15 mouse cellular contexts compared by ENCODE assay signal in the genomic region with DNA sequence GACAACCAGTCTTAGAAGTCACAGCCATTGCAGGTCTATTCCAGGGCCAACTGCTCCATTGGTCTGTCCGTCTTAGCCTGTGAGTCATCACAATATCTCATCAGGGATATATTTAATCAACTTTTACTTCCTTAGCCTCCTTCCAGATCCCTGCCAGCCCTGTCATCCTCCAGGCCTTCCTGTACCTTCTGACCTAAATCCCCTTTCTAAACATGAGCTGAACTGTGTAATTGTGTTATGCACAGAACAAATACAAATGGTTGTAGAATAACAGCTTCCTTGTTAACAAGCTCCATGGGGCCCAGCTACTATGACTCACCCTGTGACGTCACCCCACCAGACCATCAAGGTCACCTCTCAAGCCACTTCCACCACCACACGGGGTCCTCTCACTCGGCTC.
DNase-seq lines count a peak whose midpoint lies in the region; ATAC-seq and TF ChIP-seq lines count a peak whose summit lies in the region.
"Had no signal": no experiment of that assay in that cellular context is flagged by ENCODE, and none has a peak within 500 bp of the region (broad histone marks: within the 10 kb centered on the region; RNA-seq: fewer than 3 reads in every experiment).

No protein-coding gene starts in this region.

- WGBS in heart, embryonic 14.5 days, result 33% methylated on average over 4 of the region's 4 CpGs
- WGBS in intestine, postnatal 0 days, result 37% methylated on average over 4 of the region's 4 CpGs

- H3K4me2 ChIP-seq in heart, embryonic 14.5 days (ENCODE audit: low read length), result no peak overlapping the region
- H3K4me2 ChIP-seq in CH12.LX (ENCODE audit: insufficient read depth, low read depth, poor library complexity, severe bottlenecking), result no peak overlapping the region
- no peak overlapping the region for H3K4me2 ChIP-seq in intestine, postnatal 0 days (replicated peaks; ENCODE audit: low read depth)
- H3K4me2 ChIP-seq: embryonic facial prominence, embryonic 15.5 days; heart, embryonic 13.5 days; liver, embryonic 15.5 days; neural tube, embryonic 13.5 days had no signal

- TF ChIP-seq POLR2A in CH12.LX (IDR thresholded peaks at IDR 0.05; ENCODE audit: low read depth, low read length), result no peak

- DNase-seq in heart, postnatal 10 days, result no peak
- DNase-seq in 3T3-L1 (ENCODE audit: low read depth, low spot score) (peak; percentile 61), CH12.LX (ENCODE audit: extremely low read depth) (peak; percentile 20)
- DNase-seq in thymus, adult 18-20 months, result no peak
- no peak for DNase-seq in B cell, adult 2 months
- DNase-seq: cerebellum, adult 2 months; kidney, postnatal 10 days had no signal

- no peaks in the 10 kb centered on the region for H3K27me3 ChIP-seq in heart, embryonic 14.5 days (ENCODE audit: control insufficient read depth, insufficient read depth, low read length)
- no peaks in the 10 kb centered on the region for H3K27me3 ChIP-seq in CH12.LX (replicated peaks)
- no peaks in the 10 kb centered on the region for H3K27me3 ChIP-seq in intestine, postnatal 0 days (replicated peaks; ENCODE audit: control insufficient read depth, insufficient read depth, low read length)
- H3K27me3 ChIP-seq: embryonic facial prominence, embryonic 15.5 days; heart, embryonic 13.5 days; liver, embryonic 15.5 days; neural tube, embryonic 13.5 days had no signal

- H3K27ac ChIP-seq in heart, embryonic 14.5 days (replicated peaks in 1 of 2; ENCODE audit: control insufficient read depth in 1 of 2, insufficient read depth in 1 of 2, low read depth in 2 of 2, low read length in 2 of 2), result no peak overlapping the region
- no peak overlapping the region for H3K27ac ChIP-seq in CH12.LX (ENCODE audit: insufficient read depth, low read depth)
- no peak overlapping the region for H3K27ac ChIP-seq in intestine, postnatal 0 days (ENCODE audit: low read depth, low read length)
- H3K27ac ChIP-seq: embryonic facial prominence, embryonic 15.5 days; heart, embryonic 13.5 days; liver, embryonic 15.5 days; neural tube, embryonic 13.5 days had no signal

- intact Hi-C loops in heart, postnatal 10 days (cut with DNase I), result no loop called here

- H3K9ac ChIP-seq in heart, embryonic 14.5 days (ENCODE audit: low read length), result no peak overlapping the region
- no peak overlapping the region for H3K9ac ChIP-seq in CH12.LX (ENCODE audit: insufficient read depth, low read depth)
- no peak overlapping the region for H3K9ac ChIP-seq in intestine, postnatal 0 days (ENCODE audit: low read depth, low read length)
- H3K9ac ChIP-seq: embryonic facial prominence, embryonic 15.5 days; heart, embryonic 13.5 days; liver, embryonic 15.5 days; neural tube, embryonic 13.5 days had no signal

- TF ChIP-seq EP300 in CH12.LX (IDR thresholded peaks at IDR 0.05; ENCODE audit: low read length), result peak; percentile 22; the same call in 1 of the 2 replicates

- peaks cover 3 to 6% of the 10 kb centered on the region in 2 experiments; a peak in 3 of 4 replicates for H3K4me1 ChIP-seq in heart, embryonic 14.5 days (ENCODE audit: control insufficient read depth in 2 of 2, insufficient read depth in 2 of 2, low read length in 2 of 2)
- peaks cover 6 to 16% of the 10 kb centered on the region in 2 experiments; a peak in 3 of 4 replicates for H3K4me1 ChIP-seq in CH12.LX (ENCODE audit: control insufficient read depth in 1 of 2, insufficient read depth in 2 of 2)
- H3K4me1 ChIP-seq in intestine, postnatal 0 days (replicated peaks; ENCODE audit: control insufficient read depth, insufficient read depth, low read length), result no peaks in the 10 kb centered on the region
- H3K4me1 ChIP-seq: embryonic facial prominence, embryonic 15.5 days; liver, embryonic 15.5 days; neural tube, embryonic 13.5 days had no signal

- ATAC-seq in heart, embryonic 14.5 days (ENCODE audit: insufficient number of reproducible peaks, insufficient read depth, low FRiP score, low read depth), result peak; percentile 43; the same call in 1 of the 2 replicates
- peak; percentile 83 for ATAC-seq in intestine, postnatal 0 days
- ATAC-seq: forebrain, embryonic 14.5 days; midbrain, embryonic 16.5 days had no signal

- no peak overlapping the region for H3K4me3 ChIP-seq in heart, embryonic 14.5 days (ENCODE audit: control insufficient read depth in 1 of 2, insufficient read depth in 1 of 2, low read depth in 1 of 2, low read length in 2 of 2)
- no peak overlapping the region for H3K4me3 ChIP-seq in CH12.LX (replicated peaks in 1 of 3; ENCODE audit: low read depth in 2 of 3, low read length in 2 of 3, poor library complexity in 1 of 3)
- no peak overlapping the region for H3K4me3 ChIP-seq in intestine, postnatal 0 days (ENCODE audit: low read depth, low read length)
- H3K4me3 ChIP-seq: embryonic facial prominence, embryonic 15.5 days; heart, embryonic 13.5 days; liver, embryonic 15.5 days; neural tube, embryonic 13.5 days had no signal

- dilution Hi-C loops in CH12.LX (cut with MboI; ENCODE audit: extremely low pct_ligation_motif_present, extremely low pct_unique_long_range_greater_than_20kb, low sequenced_read_pairs), result no loop called here

- TF ChIP-seq RAD21 in CH12.LX (IDR thresholded peaks at IDR 0.05; ENCODE audit: low read depth, low read length), result no peak

- H3K36me3 ChIP-seq in heart, embryonic 14.5 days (ENCODE audit: control insufficient read depth, insufficient read depth, low read length), result no peaks in the 10 kb centered on the region
- no peaks in the 10 kb centered on the region for H3K36me3 ChIP-seq in CH12.LX (replicated peaks in 1 of 2; ENCODE audit: control insufficient read depth in 1 of 2, insufficient read depth in 1 of 2, low read length in 1 of 2)
- no peaks in the 10 kb centered on the region for H3K36me3 ChIP-seq in intestine, postnatal 0 days (ENCODE audit: control insufficient read depth, insufficient read depth)
- H3K36me3 ChIP-seq: embryonic facial prominence, embryonic 15.5 days; heart, embryonic 13.5 days; liver, embryonic 15.5 days; neural tube, embryonic 13.5 days had no signal

- in situ Hi-C loops in CH12.LX (cut with MboI; ENCODE audit: low pct_ligation_motif_present, low pct_unique_long_range_greater_than_20kb, low sequenced_read_pairs), result no loop called here

- no peaks in the 10 kb centered on the region for H3K79me2 ChIP-seq in CH12.LX (replicated peaks; ENCODE audit: control insufficient read depth, extremely low read depth, insufficient read depth, poor library complexity, severe bottlenecking)

- TF ChIP-seq CTCF in CH12.LX (conservative IDR thresholded peaks at IDR 0.05 in 1 of 2, IDR thresholded peaks at IDR 0.05 in 1 of 2; ENCODE audit: low read depth in 2 of 2, low read length in 2 of 2), result no peak
- no peak for TF ChIP-seq CTCF in intestine, postnatal 0 days (IDR thresholded peaks at IDR 0.05; ENCODE audit: low read depth)

- H3K9me3 ChIP-seq in heart, embryonic 14.5 days (ENCODE audit: control insufficient read depth, low read length), result no peaks in the 10 kb centered on the region
- H3K9me3 ChIP-seq in CH12.LX (replicated peaks; ENCODE audit: low read length), result no peaks in the 10 kb centered on the region
- H3K9me3 ChIP-seq in intestine, postnatal 0 days (ENCODE audit: control insufficient read depth), result no peaks in the 10 kb centered on the region
- H3K9me3 ChIP-seq: embryonic facial prominence, embryonic 15.5 days; heart, embryonic 13.5 days; liver, embryonic 15.5 days; neural tube, embryonic 13.5 days had no signal

TF ChIP-seq in CH12.LX, 34 proteins besides CTCF, POLR2A, EP300 and RAD21:
- TF ChIP-seq JUN (IDR thresholded peaks at IDR 0.05; ENCODE audit: insufficient read depth, low read depth, low read length), result peak; percentile 41; the same call in 1 of the 2 replicates
- TF ChIP-seq CHD1 (IDR thresholded peaks at IDR 0.05; ENCODE audit: low read depth, low read length), result no peak
- TF ChIP-seq NELFE (IDR thresholded peaks at IDR 0.05; ENCODE audit: low read depth, low read length), result no peak
- no peak for TF ChIP-seq MEF2A (IDR thresholded peaks at IDR 0.05; ENCODE audit: borderline replicate concordance, low read depth, low read length)
- no peak for TF ChIP-seq RCOR1 (conservative IDR thresholded peaks at IDR 0.05; ENCODE audit: low read depth, low read length)
- TF ChIP-seq JUND (conservative IDR thresholded peaks at IDR 0.05; ENCODE audit: low read depth, low read length), result peak; percentile 69
- TF ChIP-seq SMC3 (IDR thresholded peaks at IDR 0.05; ENCODE audit: low read depth, low read length), result no peak
- 0 out of 2 replicates have a peak, but pooled peaks have one; percentile 12 for TF ChIP-seq ETS1 (conservative IDR thresholded peaks at IDR 0.05; ENCODE audit: low read depth, low read length)
- no peak for TF ChIP-seq MAX (IDR thresholded peaks at IDR 0.05; ENCODE audit: low read length)
- no peak for TF ChIP-seq KAT2A (IDR thresholded peaks at IDR 0.05; ENCODE audit: insufficient replicate concordance, low read length)
- 0 out of 2 replicates have a peak, but pooled peaks have one; percentile 11 for TF ChIP-seq IRF4 (IDR thresholded peaks at IDR 0.05; ENCODE audit: low read depth, low read length)
- 0 out of 2 replicates have a peak, but pooled peaks have one; percentile 10 for TF ChIP-seq BHLHE40 (IDR thresholded peaks at IDR 0.05; ENCODE audit: low read depth, low read length)
- TF ChIP-seq SIN3A (IDR thresholded peaks at IDR 0.05; ENCODE audit: low read length), result no peak
- TF ChIP-seq HCFC1 (IDR thresholded peaks at IDR 0.05; ENCODE audit: low read depth, low read length), result no peak
- no peak for TF ChIP-seq E2F4 (IDR thresholded peaks at IDR 0.05; ENCODE audit: insufficient replicate concordance, low read depth, low read length)
- TF ChIP-seq ZKSCAN1 (IDR thresholded peaks at IDR 0.05; ENCODE audit: borderline replicate concordance, low read depth, low read length), result no peak
- no peak for TF ChIP-seq USF2 (conservative IDR thresholded peaks at IDR 0.05; ENCODE audit: low read depth, low read length)
- TF ChIP-seq MAZ (IDR thresholded peaks at IDR 0.05; ENCODE audit: low read depth, low read length), result no peak
- 0 out of 2 replicates have a peak, but pooled peaks have one; percentile 18 for TF ChIP-seq ELF1 (IDR thresholded peaks at IDR 0.05; ENCODE audit: low read depth, low read length)
TF ChIP-seq in CH12.LX: peak in this region for 6.

Comparison
In these comparisons a context has a peak if more than half of its experiments do, and no peak if none do; other contexts are left out.
1. DNase-seq: peak in 3T3-L1 (single experiment) and CH12.LX (single experiment); none in heart, postnatal 10 days (0 of 2), thymus, adult 18-20 months (0 of 2) and B cell, adult 2 months (0 of 2).